Mouse (Mus musculus) midbrain, embryonic 12.5 days (tissue): ENCODE measurements around the gene Olfr469. TPM values are rescaled to one million over a fixed set of nuclear protein-coding genes. Genes with fewer than 3 reads are reported as not detected.
"Not testable (repeated sequence)": the region's sequence is repeated elsewhere in the genome, so short reads cannot be mapped to it uniquely, and the experiment has no call there.

Experiments used
- ATAC-seq: fragments of 200-750 bp; cut with Nextera tagmentation; 2 replicates; pipeline ENCODE4 v1.8.0; 2017; ENCODE audit warnings: low read depth, moderate TSS enrichment, moderate library complexity; ENCODE audit not compliant: low FRiP score
- H3K27ac ChIP-seq: fragments of 300-500 bp; sonication (generic); replicated peaks from 2 replicates; pipeline ENCODE4 v1.5.1; 2016; ENCODE audit warnings: mild to moderate bottlenecking
- H3K27me3 ChIP-seq: fragments of 300-500 bp; sonication (generic); 2 replicates; pipeline ENCODE4 v1.6.1; 2016; ENCODE audit warnings: mild to moderate bottlenecking
- H3K36me3 ChIP-seq: fragments of 300-500 bp; sonication (generic); 2 replicates; pipeline ENCODE4 v1.6.1; 2016
- H3K4me1 ChIP-seq: fragments of 300-500 bp; sonication (generic); 2 replicates; pipeline ENCODE4 v1.6.1; 2016
- H3K4me2 ChIP-seq: fragments of 300-500 bp; sonication (generic); replicated peaks from 2 replicates; pipeline ENCODE4 v1.6.1; 2016; ENCODE audit warnings: mild to moderate bottlenecking, moderate library complexity
- H3K4me3 ChIP-seq: fragments of 300-500 bp; sonication (generic); 2 replicates; pipeline ENCODE4 v1.5.1; 2016; ENCODE audit warnings: mild to moderate bottlenecking
- H3K9ac ChIP-seq: fragments of 300-500 bp; sonication (generic); replicated peaks from 2 replicates; pipeline ENCODE4 v1.6.1; 2016; ENCODE audit warnings: mild to moderate bottlenecking, moderate library complexity
- H3K9me3 ChIP-seq: fragments of 300-500 bp; sonication (generic); 2 replicates; pipeline ENCODE4 v1.6.1; 2016; ENCODE audit warnings: mild to moderate bottlenecking
- WGBS: fragments of 180-500 bp; shearing (Covaris S2); methylation state at CpG from one replicate; pipeline ENCODE4 v1.1.7; 2016; 5-methylcytosine and 5-hydroxymethylcytosine counted together
- polyA plus RNA-seq: library from polyadenylated mRNA; unstranded; fragments of >200 nt; fragmentation: Nextera tagmentation; extraction: Ambion mirVana; gene quantifications from 2 replicates; pipeline ENCODE4 v1.2.1, GENCODE M21; 2016

Gene Olfr469
- polyA plus RNA-seq, result not detected in 2 replicates

- H3K27ac ChIP-seq, H3K9me3 ChIP-seq, H3K4me3 ChIP-seq, H3K27me3 ChIP-seq, H3K4me1 ChIP-seq, H3K9ac ChIP-seq, H3K4me2 ChIP-seq, H3K36me3 ChIP-seq, ATAC-seq: not testable (repeated sequence)
Observed at GRCm38 (mm10) chr7:107825441-107825840, at the start of gene Olfr469. Gene Olfr469 (minus strand): TSS chr7:107825541.

- H3K27me3 ChIP-seq, H3K36me3 ChIP-seq, H3K9me3 ChIP-seq, H3K4me3 ChIP-seq, H3K27ac ChIP-seq, ATAC-seq, H3K4me2 ChIP-seq, H3K4me1 ChIP-seq, H3K9ac ChIP-seq: not testable (repeated sequence)
- WGBS, result 81% methylated on average over 1 of the region's 1 CpGs
Observed at GRCm38 (mm10) chr7:107847390-107847789, 22.0 kb upstream of the Olfr469 start, which contains the start of gene Olfr470. Gene Olfr470 (minus strand): TSS chr7:107847490.

DNA sequence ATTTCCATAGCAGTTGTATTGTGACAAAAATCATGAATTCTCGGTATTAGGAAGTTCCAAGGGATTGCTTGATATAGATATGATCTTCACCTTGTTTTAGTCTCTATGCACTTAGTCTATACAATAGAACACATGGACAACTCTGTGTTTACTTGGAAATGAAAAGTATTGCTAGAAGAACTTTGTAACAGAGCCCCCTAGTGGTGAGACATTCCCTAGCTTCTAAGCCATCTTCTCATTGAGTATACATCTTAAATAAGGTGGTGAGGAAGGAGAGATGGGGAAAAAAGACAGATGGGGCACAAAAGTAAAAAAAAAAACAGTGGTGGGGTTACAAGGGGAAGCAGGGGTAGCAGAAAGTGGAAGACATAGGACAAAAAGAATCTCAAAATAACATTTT, 16.4 kb upstream of the Olfr469 start:
- H3K4me3 ChIP-seq, result no peak overlapping the region
- no peak for ATAC-seq
- H3K9me3 ChIP-seq, result no peaks in the 10 kb centered on the region
- no peak overlapping the region for H3K9ac ChIP-seq
- H3K4me1 ChIP-seq, result no peaks in the 10 kb centered on the region
- WGBS, result 88% methylated on average over 1 of the region's 1 CpGs
- no peaks in the 10 kb centered on the region for H3K36me3 ChIP-seq
- H3K27ac ChIP-seq, result no peak overlapping the region
- H3K27me3 ChIP-seq, result no peaks in the 10 kb centered on the region
- H3K4me2 ChIP-seq, result no peak overlapping the region

- not testable (repeated sequence) for H3K4me2 ChIP-seq, ATAC-seq, H3K9me3 ChIP-seq, H3K36me3 ChIP-seq, H3K27me3 ChIP-seq, H3K4me3 ChIP-seq, H3K27ac ChIP-seq, H3K4me1 ChIP-seq, H3K9ac ChIP-seq
- 70% methylated on average over 2 of the region's 2 CpGs for WGBS
Observed at GRCm38 (mm10) chr7:107823867-107824266, 1.5 kb downstream of the Olfr469 start.

GRCm38 (mm10) chr7:107819442-107819841, 5.9 kb downstream of the Olfr469 start:
- no peaks in the 10 kb centered on the region for H3K9me3 ChIP-seq
- ATAC-seq, result no peak

GRCm38 (mm10) chr7:107811963-107812362, 13.4 kb downstream of the Olfr469 start, which contains the start of gene Olfr467:
Gene Olfr467 (plus strand): TSS chr7:107812263.
- H3K4me2 ChIP-seq, result no peak within 1 kb of the TSS
- no peak within 1 kb of the TSS for H3K27ac ChIP-seq
- no peak within 1 kb of the TSS for H3K4me3 ChIP-seq
- H3K9ac ChIP-seq, result no peak within 1 kb of the TSS
- H3K36me3 ChIP-seq, result no peaks in the 10 kb centered on the region
- no peak for ATAC-seq
- no peaks in the 10 kb centered on the region for H3K4me1 ChIP-seq
- peaks cover 7% of the 10 kb centered on the region; the same call in 1 of the 2 replicates for H3K9me3 ChIP-seq
- H3K27me3 ChIP-seq, result no peaks in the 10 kb centered on the region

More at GRCm38 (mm10) chr7:107819442-107819841, 5.9 kb downstream of the Olfr469 start:
- Histone ChIP-seq H3K27ac (no peak overlapping the region), H3K27me3 (no peaks in the 10 kb centered on the region), H3K9ac (no peak overlapping the region), H3K4me3 (no peak overlapping the region), H3K36me3 (no peaks in the 10 kb centered on the region), H3K4me1 (no peaks in the 10 kb centered on the region), H3K4me2 (no peak overlapping the region)

DNA sequence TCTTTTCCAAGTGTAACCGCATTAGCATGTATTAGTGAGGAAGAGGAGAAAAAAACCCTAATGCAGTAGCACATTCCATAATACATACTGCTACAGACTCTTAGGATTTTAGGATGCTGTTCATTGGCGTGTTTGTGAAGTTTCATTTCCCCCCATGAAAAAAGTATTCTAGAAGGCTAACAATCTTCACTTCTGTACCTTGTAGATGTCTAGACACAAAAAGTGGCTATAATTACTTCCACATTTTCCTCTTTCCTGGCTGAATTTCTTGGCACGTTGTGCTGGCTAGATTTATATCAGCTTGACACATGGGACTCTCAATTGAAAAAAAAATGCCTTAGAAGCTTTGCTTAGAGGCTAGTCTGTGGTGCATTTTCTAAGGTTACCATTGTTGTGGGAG, 23.2 kb downstream of the Olfr469 start:
- Histone ChIP-seq H3K27ac (no peak overlapping the region), H3K9me3 (0 out of 2 replicates have a peak, but pooled peaks cover 2% of the 10 kb centered on the region), H3K9ac (no peak overlapping the region), H3K4me1 (no peaks in the 10 kb centered on the region), H3K4me3 (no peak overlapping the region), H3K4me2 (no peak overlapping the region), H3K36me3 (no peaks in the 10 kb centered on the region), H3K27me3 (no peaks in the 10 kb centered on the region)
- WGBS, result 77% methylated on average over 3 of the region's 3 CpGs
- ATAC-seq, result no peak

GRCm38 (mm10) chr7:107801108-107801507, 24.2 kb downstream of the Olfr469 start, which contains the start of gene Ovch2:
Gene Ovch2 (minus strand): TSS chr7:107801208.
- Histone ChIP-seq H3K27me3 (no peaks in the 10 kb centered on the region), H3K4me3 (no peak within 1 kb of the TSS), H3K4me1 (no peaks in the 10 kb centered on the region), H3K27ac (no peak within 1 kb of the TSS), H3K36me3 (no peaks in the 10 kb centered on the region), H3K9ac (no peak within 1 kb of the TSS), H3K4me2 (no peak within 1 kb of the TSS), H3K9me3 (0 out of 2 replicates have a peak, but pooled peaks cover 2% of the 10 kb centered on the region)
- 78% methylated on average over 2 of the region's 2 CpGs for WGBS
- ATAC-seq, result no peak

GRCm38 (mm10) chr7:107796500-107796899, 28.8 kb downstream of the Olfr469 start:
- Histone ChIP-seq H3K27ac (no peak overlapping the region), H3K4me2 (no peak overlapping the region), H3K4me3 (no peak overlapping the region), H3K36me3 (no peaks in the 10 kb centered on the region), H3K9ac (no peak overlapping the region), H3K4me1 (no peaks in the 10 kb centered on the region), H3K9me3 (no peaks in the 10 kb centered on the region), H3K27me3 (no peaks in the 10 kb centered on the region)
- 88% methylated on average over 2 of the region's 2 CpGs for WGBS
- no peak for ATAC-seq

GRCm38 (mm10) chr7:107787977-107788620, 37.2 kb downstream of the Olfr469 start:
- no peak overlapping the region for H3K27ac ChIP-seq
- no peaks in the 10 kb centered on the region for H3K9me3 ChIP-seq
- no peak overlapping the region for H3K4me3 ChIP-seq
- H3K9ac ChIP-seq, result no peak overlapping the region
- H3K36me3 ChIP-seq, result no peaks in the 10 kb centered on the region
- no peaks in the 10 kb centered on the region for H3K4me1 ChIP-seq
- ATAC-seq, result no peak
- H3K27me3 ChIP-seq, result no peaks in the 10 kb centered on the region
- 67% methylated on average over 3 of the region's 3 CpGs for WGBS
- H3K4me2 ChIP-seq, result no peak overlapping the region

- Histone ChIP-seq H3K27me3 (no peaks in the 10 kb centered on the region), H3K4me1 (no peaks in the 10 kb centered on the region), H3K36me3 (no peaks in the 10 kb centered on the region), H3K9me3 (no peaks in the 10 kb centered on the region), H3K27ac (no peak overlapping the region), H3K9ac (no peak overlapping the region), H3K4me3 (no peak overlapping the region), H3K4me2 (no peak overlapping the region)
- no peak for ATAC-seq
- WGBS, result 47% methylated on average over 4 of the region's 4 CpGs
Observed at GRCm38 (mm10) chr7:107779611-107780010, 45.7 kb downstream of the Olfr469 start.

- 86% methylated on average over 1 of the region's 1 CpGs for WGBS
- no peak overlapping the region for H3K4me3 ChIP-seq
- no peak for ATAC-seq
- no peak overlapping the region for H3K27ac ChIP-seq
- H3K9me3 ChIP-seq, result no peaks in the 10 kb centered on the region
- no peak overlapping the region for H3K9ac ChIP-seq
- H3K4me1 ChIP-seq, result no peaks in the 10 kb centered on the region
- no peaks in the 10 kb centered on the region for H3K36me3 ChIP-seq
- no peak overlapping the region for H3K4me2 ChIP-seq
- H3K27me3 ChIP-seq, result no peaks in the 10 kb centered on the region
Observed at GRCm38 (mm10) chr7:107778216-107778615, 47.1 kb downstream of the Olfr469 start.

DNA sequence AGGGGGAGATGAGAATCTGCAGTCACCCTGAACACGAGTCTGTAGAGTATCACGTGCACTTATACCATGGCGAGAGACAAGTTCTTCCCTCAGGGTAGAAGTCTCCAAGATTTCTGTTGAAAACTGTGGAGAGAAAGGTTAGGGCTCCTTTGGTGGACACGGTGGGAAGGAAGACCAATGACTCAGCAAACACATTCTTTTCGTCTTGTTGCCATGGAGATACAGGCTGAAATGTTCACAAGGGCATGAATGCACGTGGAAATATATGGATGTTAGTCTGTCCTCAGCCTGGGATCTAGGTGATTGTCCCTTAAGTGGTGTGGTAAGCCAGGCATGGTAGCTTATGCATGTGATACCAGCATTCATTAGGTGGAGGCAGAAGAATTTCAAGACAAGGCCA, 54.5 kb downstream of the Olfr469 start:
- no peaks in the 10 kb centered on the region for H3K4me1 ChIP-seq
- H3K4me3 ChIP-seq, result no peak overlapping the region
- H3K9me3 ChIP-seq, result no peaks in the 10 kb centered on the region
- 62% methylated on average over 6 of the region's 6 CpGs for WGBS
- no peak overlapping the region for H3K4me2 ChIP-seq
- no peak overlapping the region for H3K27ac ChIP-seq
- H3K27me3 ChIP-seq, result no peaks in the 10 kb centered on the region
- ATAC-seq, result no peak
- no peak overlapping the region for H3K9ac ChIP-seq
- H3K36me3 ChIP-seq, result no peaks in the 10 kb centered on the region
